In the genomic region with DNA sequence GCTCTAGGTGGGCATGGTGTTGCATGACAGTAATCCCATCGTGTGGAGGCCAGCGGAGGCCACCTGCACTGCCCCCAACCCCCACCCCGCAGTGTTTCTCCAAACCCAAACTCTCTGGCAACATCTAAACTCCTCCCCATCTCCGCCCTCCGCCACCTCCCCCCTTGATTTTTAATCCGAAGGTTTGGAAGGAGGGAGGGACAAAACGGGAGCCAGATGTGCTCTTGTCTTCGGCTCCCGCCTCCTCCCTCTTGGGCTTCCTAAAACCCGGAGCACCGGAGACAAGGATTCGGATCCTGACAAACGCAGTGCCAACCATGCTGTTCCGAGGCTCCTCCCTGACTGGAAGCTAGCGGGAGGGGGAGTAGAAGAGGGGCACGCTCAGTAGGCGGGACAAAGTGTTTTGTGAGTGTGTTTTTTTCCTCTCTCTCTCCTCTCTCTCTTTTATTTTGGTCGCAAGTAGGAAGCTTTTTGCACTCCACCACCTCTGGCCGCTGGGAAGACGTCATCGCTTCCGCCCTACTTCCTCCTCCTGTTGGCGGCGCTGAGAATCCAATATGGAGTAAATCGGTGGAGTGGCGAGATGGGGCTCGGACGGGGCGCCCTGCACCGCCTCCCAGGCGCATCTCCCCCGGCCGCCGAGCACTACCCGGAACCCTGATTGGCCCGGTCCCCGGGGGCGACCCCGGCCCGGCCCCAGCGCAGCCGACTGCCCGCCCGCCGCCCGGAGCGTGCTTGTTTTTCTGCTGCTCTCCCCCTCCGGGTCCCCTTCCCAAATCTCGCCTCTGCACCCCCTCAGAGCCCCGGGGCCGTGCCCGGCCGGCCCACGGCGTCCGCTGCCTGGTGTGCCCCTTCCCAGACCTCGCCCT, we compare ENCODE assay signal across 7 mouse cellular contexts. TPM values are rescaled to one million over a fixed set of nuclear protein-coding genes. Genes with fewer than 3 reads are reported as not detected.
DNase-seq lines count a peak whose midpoint lies in the region; ATAC-seq and TF ChIP-seq lines count a peak whose summit lies in the region.

Gene Spred2, plus strand, starts transcription at position 488 of the 869 bp plus-strand sequence.

- peak within 1 kb of the TSS; percentile 93 for H3K4me3 ChIP-seq in intestine, embryonic 15.5 days (replicated peaks)
- H3K4me3 ChIP-seq in midbrain, embryonic 12.5 days, result peak within 1 kb of the TSS; percentile 86
- H3K4me3 ChIP-seq in small intestine, adult 2 months (ENCODE audit: low read depth, low read length), result peak within 1 kb of the TSS; percentile 73

- peak; percentile 63 for ATAC-seq in intestine, embryonic 15.5 days
- ATAC-seq in midbrain, embryonic 12.5 days (ENCODE audit: low FRiP score, low read depth), result peak; percentile 42

- no peaks in the 10 kb centered on the region for H3K36me3 ChIP-seq in intestine, embryonic 15.5 days
- H3K36me3 ChIP-seq in midbrain, embryonic 12.5 days, result no peaks in the 10 kb centered on the region
- H3K36me3 ChIP-seq in small intestine, adult 2 months (ENCODE audit: control insufficient read depth, insufficient read depth, low read length), result no peaks in the 10 kb centered on the region

- H3K4me2 ChIP-seq in intestine, embryonic 15.5 days (replicated peaks), result peak within 1 kb of the TSS; percentile 84
- H3K4me2 ChIP-seq in midbrain, embryonic 12.5 days (replicated peaks), result peak within 1 kb of the TSS; percentile 74

- TF ChIP-seq POLR2A in small intestine, adult 2 months (IDR thresholded peaks at IDR 0.05; ENCODE audit: low read depth, low read length), result peak; percentile 45; the same call in 1 of the 2 replicates

- intact Hi-C loops in gastrocnemius, postnatal 36 days (cut with DNase I), result loop anchor here (5.0 to 10.0 kb wide), 2 partner anchors 103 to 281 kb away; partner anchors contain the start of gene Rab1a
- intact Hi-C loops in left cerebral cortex, postnatal 4 days (cut with DNase I), result loop anchor here (5.0 to 10.0 kb wide), 3 partner anchors 61 to 148 kb away; no protein-coding TSS in a partner anchor

- peak; percentile 19; the same call in 1 of the 2 replicates for TF ChIP-seq CTCF in small intestine, adult 2 months (IDR thresholded peaks at IDR 0.05; ENCODE audit: extremely low read depth, insufficient read length, insufficient replicate concordance, low read depth, low read length)

- WGBS in intestine, embryonic 15.5 days, result under 1% methylated on average over 56 of the region's 57 CpGs
- WGBS in midbrain, embryonic 12.5 days, result under 1% methylated on average over 57 of the region's 57 CpGs
- under 1% methylated on average over 57 of the region's 57 CpGs for WGBS in small intestine, adult 2 months

- H3K27ac ChIP-seq in intestine, embryonic 15.5 days, result peak within 1 kb of the TSS; percentile 97
- peak within 1 kb of the TSS; percentile 91 for H3K27ac ChIP-seq in midbrain, embryonic 12.5 days (replicated peaks)
- peak within 1 kb of the TSS; percentile 90 for H3K27ac ChIP-seq in small intestine, adult 2 months (ENCODE audit: insufficient read depth, low read depth, low read length)

- peaks cover 17% of the 10 kb centered on the region for H3K4me1 ChIP-seq in intestine, embryonic 15.5 days (replicated peaks)
- H3K4me1 ChIP-seq in midbrain, embryonic 12.5 days, result peaks cover 28% of the 10 kb centered on the region
- peaks cover 24% of the 10 kb centered on the region for H3K4me1 ChIP-seq in small intestine, adult 2 months (ENCODE audit: control insufficient read depth, insufficient read depth, insufficient read length, low read length)

- peak within 1 kb of the TSS; percentile 97 for H3K9ac ChIP-seq in intestine, embryonic 15.5 days
- H3K9ac ChIP-seq in midbrain, embryonic 12.5 days (replicated peaks), result peak within 1 kb of the TSS; percentile 84

- peak; percentile 93 for DNase-seq in adrenal gland, adult 8-10 months
- DNase-seq in embryo, embryonic 11.5 days (ENCODE audit: low read depth, low spot score), result peak; percentile 83
- DNase-seq in gastrocnemius, postnatal 36 days, result peak; percentile 82 to 83
- DNase-seq in left cerebral cortex, postnatal 4 days, result peak; percentile 83

- no peaks in the 10 kb centered on the region for H3K9me3 ChIP-seq in intestine, embryonic 15.5 days
- no peaks in the 10 kb centered on the region for H3K9me3 ChIP-seq in midbrain, embryonic 12.5 days

- no peaks in the 10 kb centered on the region for H3K27me3 ChIP-seq in intestine, embryonic 15.5 days (replicated peaks)
- peaks cover 8% of the 10 kb centered on the region; the same call in 1 of the 2 replicates for H3K27me3 ChIP-seq in midbrain, embryonic 12.5 days
- H3K27me3 ChIP-seq in small intestine, adult 2 months (ENCODE audit: control insufficient read depth, insufficient read depth, low read length), result no peaks in the 10 kb centered on the region

RNA-seq across cellular contexts. Expression of gene Spred2, which starts in this region (rescaled TPM):
- 10 to 100 TPM; 31.6 to 39.9 (median 37.2) TPM for total RNA-seq in adrenal gland, adult 8-10 months (2022)
- 1 to 10 TPM; 6.1 to 7.1 TPM for total RNA-seq in gastrocnemius, postnatal 36 days (2021)
- polyA plus RNA-seq in intestine, embryonic 15.5 days (2015; fragmentation: Nextera tagmentation; extraction: Ambion mirVana), result 6.8 and 7.1 TPM in 2 replicates
- 10 to 100 TPM; 52.1 to 57.0 TPM for total RNA-seq in left cerebral cortex, postnatal 4 days (2021)
- polyA plus RNA-seq in midbrain, embryonic 12.5 days (2016; fragmentation: Nextera tagmentation; extraction: Ambion mirVana), result 5.6 and 7.5 TPM in 2 replicates
- polyA plus RNA-seq in small intestine, adult 2 months (2012; rRNA removed), result 8.2 and 21.2 TPM in 2 replicates

Comparison
In these comparisons a context has a peak if more than half of its experiments do, and no peak if none do; other contexts are left out.
1. Peak in every context shown above with its lines: DNase-seq, ATAC-seq, H3K4me3 ChIP-seq and H3K27ac ChIP-seq.
2. RNA of gene Spred2 (total RNA-seq): 52.1 to 57.0 TPM in left cerebral cortex, postnatal 4 days and 31.6 to 39.9 TPM in adrenal gland, adult 8-10 months; 6.1 to 7.1 TPM in gastrocnemius, postnatal 36 days; every median in the first group is over 4 times any median in the second.